Mouse (Mus musculus) layer of hippocampus, adult 9-10 months (tissue): ENCODE results near the gene Hyal2.
A peak's percentile ranks its signal among the peaks of the same experiment; 100 is the strongest.

Experiments
- DNase-seq: peaks from one replicate; pipeline ENCODE4 v3.0.0; 2022; ENCODE audit warnings: low spot score

The Hyal2 gene

DNA sequence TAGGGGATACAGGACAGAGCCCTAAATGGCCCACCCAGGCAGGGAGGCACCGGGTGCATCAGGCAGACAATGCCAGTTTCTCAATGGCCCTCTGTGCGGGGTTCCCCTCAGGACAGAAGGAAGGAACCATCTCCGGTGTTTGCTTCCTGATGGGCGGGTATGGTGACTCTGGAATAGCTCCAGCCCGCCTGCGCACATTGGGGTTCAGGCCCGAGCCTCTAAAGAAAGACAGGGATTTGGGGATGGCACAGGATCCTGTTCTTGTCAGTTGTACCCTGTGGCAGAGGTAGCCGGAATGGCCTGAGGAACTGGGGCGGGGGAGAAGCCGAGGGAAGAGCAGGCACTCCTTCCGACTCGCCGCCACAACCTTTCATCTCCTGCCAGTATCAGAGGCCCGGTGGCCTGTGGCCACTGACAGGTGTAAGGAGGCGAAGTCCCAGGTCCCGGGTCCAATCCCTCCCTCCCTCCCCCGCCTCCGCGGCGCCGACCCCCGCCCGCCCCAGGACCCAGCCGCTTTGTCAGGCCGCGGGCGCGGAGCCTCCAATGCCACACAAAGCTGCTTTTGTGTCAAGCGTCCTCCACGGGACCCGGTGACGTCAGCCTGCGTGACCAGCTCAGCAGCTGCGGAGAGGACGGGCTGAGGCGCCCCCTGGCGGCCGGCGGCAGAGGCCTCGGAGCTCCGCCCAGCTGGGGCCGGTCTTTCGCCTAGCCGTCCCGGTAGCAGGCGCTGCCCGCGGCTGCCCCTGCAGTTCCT is 44.6 kb downstream of the Hyal2 start:
- peak; percentile 90 for DNase-seq

DNA sequence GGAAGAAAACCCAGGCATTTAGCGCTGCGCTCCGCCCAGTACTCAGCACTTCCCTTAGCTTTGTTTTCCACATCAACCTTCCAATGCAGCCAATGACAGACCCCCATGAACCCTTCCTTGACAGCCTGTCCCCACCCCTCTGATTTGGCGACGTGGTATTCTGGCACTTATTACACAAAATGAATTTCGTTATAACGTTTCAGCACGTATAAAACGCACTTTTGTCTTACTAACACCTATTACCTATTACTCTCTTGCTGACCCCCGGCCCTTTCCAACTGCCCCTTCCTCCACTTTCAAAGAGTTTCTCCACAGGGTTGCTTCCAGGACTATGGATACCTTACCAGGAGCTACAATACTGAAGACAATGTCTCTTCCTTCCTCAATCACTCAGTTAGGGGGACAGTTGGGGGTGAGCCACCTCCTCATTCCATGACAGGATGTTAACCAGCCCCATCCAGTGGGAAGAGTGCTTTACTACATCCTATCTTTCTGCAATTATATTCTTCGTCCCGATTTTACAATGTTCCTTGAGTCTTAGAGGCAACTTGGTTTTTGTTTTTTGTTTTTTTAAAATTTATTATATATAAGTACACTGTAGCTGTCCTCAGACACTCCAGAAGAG is 45.3 kb downstream of the Hyal2 start:
- DNase-seq = no peak

DNA sequence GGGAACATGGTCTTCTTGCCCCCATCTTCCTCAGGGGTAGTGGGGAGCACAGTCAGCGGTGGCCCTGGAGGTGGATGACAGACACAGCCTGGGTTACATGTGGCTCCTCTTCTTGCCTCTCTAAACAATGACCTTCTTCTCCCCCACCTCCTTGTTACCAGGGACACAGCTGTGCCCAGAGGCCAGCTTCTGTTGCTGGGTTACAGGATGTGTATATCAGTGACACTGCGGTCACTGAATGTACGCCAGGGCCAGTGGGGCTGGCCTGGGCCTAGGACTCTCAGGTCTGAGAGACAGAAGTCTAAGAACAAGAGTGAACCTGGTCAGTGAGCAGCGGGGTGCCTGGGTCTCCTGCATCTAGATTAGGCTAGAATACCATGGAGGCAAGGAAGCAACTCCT is 47.3 kb downstream of the Hyal2 start:
- DNase-seq = no peak

DNA sequence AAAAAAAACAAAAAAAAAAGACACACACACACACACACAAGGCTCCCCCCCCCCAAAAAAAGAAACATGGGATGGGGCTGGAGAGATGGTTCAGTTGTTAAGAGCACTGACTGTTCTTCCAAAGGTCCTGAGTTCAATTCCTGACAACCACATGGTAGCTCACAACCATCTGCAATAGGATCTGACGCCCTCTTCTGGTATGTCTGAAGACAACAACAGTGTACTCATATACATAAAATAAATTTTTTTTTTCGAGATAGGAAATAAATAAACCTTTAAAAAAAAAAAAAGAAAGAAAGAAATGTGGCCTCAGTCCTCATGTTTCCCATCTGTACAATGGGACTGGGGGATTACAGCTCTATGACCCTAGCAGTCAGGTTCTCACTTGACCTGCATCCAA is 49.7 kb downstream of the Hyal2 start:
- DNase-seq = no peak

DNA sequence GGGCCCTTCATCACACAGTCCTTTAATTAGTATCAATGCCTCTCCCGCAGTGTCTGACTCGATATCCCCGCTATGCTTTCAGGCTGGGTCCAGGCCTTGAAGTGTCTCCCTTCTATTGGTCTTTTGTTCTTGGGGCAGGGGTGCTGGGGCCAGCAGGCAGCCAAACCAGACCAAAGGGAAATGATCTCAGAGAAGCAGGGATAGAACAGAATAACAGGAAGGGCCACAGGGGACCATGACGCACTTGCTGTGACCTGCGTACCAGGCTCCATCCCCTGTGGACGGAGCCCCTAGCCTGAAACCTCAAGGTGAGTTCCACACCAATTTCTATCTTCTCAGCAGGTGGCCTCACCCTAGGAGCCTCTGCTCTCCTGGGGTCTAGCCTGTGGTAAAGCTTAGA is 50.4 kb downstream of the Hyal2 start:
- DNase-seq = no peak

DNA sequence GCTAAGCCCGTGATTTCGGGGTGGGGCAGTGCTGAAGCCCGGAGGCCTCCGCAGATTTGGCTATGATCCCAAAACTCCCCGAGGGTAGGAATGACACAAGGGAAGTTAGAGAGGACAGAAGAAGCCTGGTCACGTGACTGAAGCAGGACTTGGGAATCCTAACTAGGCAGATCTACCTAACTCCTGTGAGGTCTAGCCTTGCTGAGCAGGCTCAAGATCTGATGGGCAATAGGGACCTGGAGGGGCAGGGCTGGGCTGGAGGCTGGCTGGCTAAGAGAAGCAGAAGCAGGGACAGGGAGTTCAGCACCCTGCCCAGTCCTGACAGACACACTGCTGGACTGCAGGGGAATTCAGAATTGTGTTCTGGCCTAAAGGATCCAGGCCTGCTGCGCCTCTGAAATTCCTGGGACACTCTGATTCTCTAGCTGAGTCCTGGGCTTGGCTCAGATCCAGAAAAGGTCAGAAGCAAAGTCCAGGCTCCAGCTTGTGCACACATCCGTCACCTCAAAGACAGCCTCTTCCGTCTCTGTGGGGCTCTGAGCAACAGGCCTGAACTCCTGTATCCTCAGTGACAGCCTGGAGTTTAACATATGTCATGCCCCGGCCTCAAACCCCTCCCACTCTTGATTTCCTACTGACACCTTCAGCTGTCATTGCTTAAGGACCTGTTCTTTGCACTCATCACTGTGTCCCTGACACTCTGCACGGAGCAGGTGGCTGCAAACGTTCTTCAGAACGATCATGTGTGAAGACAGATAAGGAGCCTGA is 51.2 kb downstream of the Hyal2 start:
- DNase-seq = no peak

DNA sequence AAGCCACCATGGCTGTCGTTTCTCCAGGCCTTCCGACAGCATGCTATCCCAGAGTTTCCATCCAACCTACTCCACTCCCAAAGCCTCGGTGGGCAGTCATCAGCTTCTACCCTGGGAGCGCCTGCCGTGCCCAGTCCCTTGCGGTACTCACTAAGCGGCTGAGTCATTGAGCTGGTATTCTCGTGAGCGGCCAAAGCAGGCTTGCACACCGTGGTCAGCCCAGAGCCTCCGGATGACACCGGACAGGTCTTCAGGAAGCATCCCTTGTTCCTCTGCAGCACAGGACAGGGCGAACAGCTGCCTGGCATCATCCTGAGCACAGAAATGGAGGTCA is 51.8 kb downstream of the Hyal2 start:
- DNase-seq = no peak

DNA sequence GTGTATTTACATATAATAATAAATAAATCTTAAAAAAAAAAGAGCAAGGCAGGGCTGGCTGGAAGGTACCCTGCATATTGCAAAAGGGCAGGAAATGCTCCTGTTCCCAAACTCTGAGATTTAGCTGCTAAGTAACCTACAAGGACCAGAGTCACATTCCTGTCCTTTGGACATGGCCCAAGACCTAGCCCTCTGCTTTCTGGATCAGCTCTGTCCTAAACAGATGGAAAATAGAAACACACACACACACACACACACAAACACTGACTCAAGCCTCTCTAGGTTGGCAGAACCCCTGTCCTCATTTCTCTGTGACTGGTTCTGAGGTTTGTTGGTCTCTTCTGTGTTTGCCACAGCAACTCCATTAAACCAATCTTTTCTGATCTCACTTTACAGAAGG is 53.2 kb downstream of the Hyal2 start:
- no peak for DNase-seq
